Mouse (Mus musculus): ENCODE measurements at regions not wholly inside any gene's neighbourhood (a gene's known extent, or its start where the extent isn't known, plus 50 kb on each side); places are given as distances from the start of the nearest gene placed in this dataset.
A peak's percentile ranks its signal among the peaks of the same experiment; 100 is the strongest.

DNA sequence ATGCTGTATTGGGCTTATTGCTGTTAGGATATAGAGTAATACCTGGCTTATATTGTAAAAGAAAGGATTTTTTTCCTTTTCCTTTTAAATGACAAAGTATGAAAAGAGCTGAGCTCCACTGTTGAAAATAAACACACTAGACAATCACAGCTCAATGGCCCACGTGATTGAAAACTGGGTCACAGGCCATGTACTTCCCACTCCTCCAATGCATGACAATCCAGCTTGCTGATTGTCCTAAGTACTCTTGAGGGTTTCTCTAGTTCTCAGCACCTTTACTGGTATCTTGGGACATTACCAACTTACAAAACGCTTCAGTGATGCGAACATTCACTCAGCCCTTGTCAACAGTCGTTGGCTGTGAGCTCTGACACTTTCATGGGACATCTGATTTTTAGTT, 170.1 kb downstream of the Cth start:
- H3K9ac ChIP-seq (ENCODE audit: low read depth, low read length) = no peak overlapping the region

GRCm38 (mm10) chr3:157750266-157750665, 174.6 kb downstream of the Cth start:
- H3K36me3 ChIP-seq (ENCODE audit: control insufficient read depth, insufficient read depth, low read length) = no peaks in the 10 kb centered on the region
- H3K9ac ChIP-seq (ENCODE audit: low read depth, low read length) = no peak overlapping the region
- no peak overlapping the region for H3K27ac ChIP-seq (ENCODE audit: low read depth, low read length)
- peak; percentile 58; the same call in 1 of the 2 replicates for ATAC-seq
- H3K27me3 ChIP-seq (replicated peaks; ENCODE audit: control insufficient read depth, insufficient read depth, low read length) = no peaks in the 10 kb centered on the region
- no peak overlapping the region for H3K4me3 ChIP-seq (ENCODE audit: low read length)
- H3K4me2 ChIP-seq (ENCODE audit: low read length) = no peak overlapping the region
- no peaks in the 10 kb centered on the region for H3K4me1 ChIP-seq (ENCODE audit: control insufficient read depth, insufficient read depth, low read depth, low read length)
- 76% methylated on average over 3 of the region's 3 CpGs for WGBS
- no peaks in the 10 kb centered on the region for H3K9me3 ChIP-seq (ENCODE audit: control insufficient read depth, low read length)

More for the DNA sequence above, 170.1 kb downstream of the Cth start:
- no peaks in the 10 kb centered on the region for H3K27me3 ChIP-seq (replicated peaks; ENCODE audit: control insufficient read depth, insufficient read depth, low read length)
- no peak overlapping the region for H3K4me3 ChIP-seq (ENCODE audit: low read length)
- H3K9me3 ChIP-seq (ENCODE audit: control insufficient read depth, low read length) = no peaks in the 10 kb centered on the region
- WGBS = 84% methylated on average over 4 of the region's 4 CpGs
- H3K27ac ChIP-seq (ENCODE audit: low read depth, low read length) = no peak overlapping the region
- no peak overlapping the region for H3K4me2 ChIP-seq (ENCODE audit: low read length)
- H3K4me1 ChIP-seq (ENCODE audit: control insufficient read depth, insufficient read depth, low read depth, low read length) = no peaks in the 10 kb centered on the region
- no peak for ATAC-seq
- H3K36me3 ChIP-seq (ENCODE audit: control insufficient read depth, insufficient read depth, low read length) = no peaks in the 10 kb centered on the region

DNA sequence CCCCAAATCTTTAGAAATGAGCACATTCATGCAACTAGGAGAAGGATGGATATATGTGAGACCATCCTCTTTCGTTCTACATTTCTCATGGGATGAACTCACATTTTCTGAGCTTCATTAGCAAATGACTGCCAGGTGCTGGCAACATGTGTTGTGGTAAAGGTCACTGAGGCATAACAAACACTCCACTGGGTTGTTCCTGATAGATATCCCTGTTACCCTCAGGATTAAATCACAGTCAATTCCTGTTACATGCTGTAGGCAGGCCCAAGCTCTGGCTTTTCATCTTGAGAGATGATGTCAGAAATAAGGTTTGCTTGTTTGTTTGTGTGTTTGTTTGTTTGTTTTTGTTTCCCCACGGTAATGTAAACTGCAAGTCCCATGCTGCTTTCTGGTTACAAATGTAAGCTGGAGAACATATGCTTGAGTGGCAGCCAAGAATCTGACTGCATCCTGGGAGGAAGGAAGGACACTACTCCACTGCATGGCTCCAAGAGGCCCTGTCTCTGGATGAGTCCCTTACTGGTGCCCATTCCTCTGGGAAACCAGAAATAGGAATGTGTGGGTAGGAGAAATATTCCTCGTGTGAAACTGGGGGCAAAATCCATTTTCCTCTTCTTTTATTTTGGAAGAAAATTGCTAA, 176.4 kb downstream of the Cth start:
- H3K27me3 ChIP-seq (replicated peaks; ENCODE audit: control insufficient read depth, insufficient read depth, low read length) = no peaks in the 10 kb centered on the region
- H3K4me3 ChIP-seq (ENCODE audit: low read length) = no peak overlapping the region
- 58% methylated on average over 3 of the region's 3 CpGs for WGBS
- no peak overlapping the region for H3K4me2 ChIP-seq (ENCODE audit: low read length)
- no peak overlapping the region for H3K27ac ChIP-seq (ENCODE audit: low read depth, low read length)
- H3K9me3 ChIP-seq (ENCODE audit: control insufficient read depth, low read length) = no peaks in the 10 kb centered on the region
- no peaks in the 10 kb centered on the region for H3K36me3 ChIP-seq (ENCODE audit: control insufficient read depth, insufficient read depth, low read length)
- ATAC-seq = peak; percentile 67
- no peak overlapping the region for H3K9ac ChIP-seq (ENCODE audit: low read depth, low read length)
- H3K4me1 ChIP-seq (ENCODE audit: control insufficient read depth, insufficient read depth, low read depth, low read length) = no peaks in the 10 kb centered on the region

DNA sequence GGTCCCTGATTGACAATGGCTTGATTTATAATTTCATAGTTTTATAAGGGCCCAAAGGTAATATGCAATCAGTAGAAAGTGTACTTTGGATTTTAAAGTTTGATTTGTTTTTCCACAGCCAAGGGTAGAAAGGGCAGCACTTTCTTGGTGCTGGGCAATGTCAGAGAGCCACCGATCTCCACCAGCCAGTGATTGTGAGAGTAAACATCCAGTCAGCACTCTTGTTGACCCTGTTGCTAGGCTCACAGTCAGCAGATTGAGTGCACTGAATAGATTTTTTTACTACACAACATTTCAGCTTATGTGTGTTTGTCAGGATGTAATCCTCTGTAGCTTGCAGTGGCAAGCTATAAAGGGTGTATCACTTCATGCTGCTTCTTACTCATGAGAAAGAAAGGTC, 176.3 kb downstream of the Ptger3 start:
- Histone ChIP-seq H3K4me1 (ENCODE audit: control insufficient read depth, insufficient read depth, low read depth, low read length) (no peaks in the 10 kb centered on the region), H3K9me3 (ENCODE audit: control insufficient read depth, low read length) (no peaks in the 10 kb centered on the region), H3K4me2 (ENCODE audit: low read length) (no peak overlapping the region), H3K36me3 (ENCODE audit: control insufficient read depth, insufficient read depth, low read length) (no peaks in the 10 kb centered on the region), H3K9ac (ENCODE audit: low read depth, low read length) (no peak overlapping the region), H3K27ac (ENCODE audit: low read depth, low read length) (no peak overlapping the region), H3K4me3 (ENCODE audit: low read length) (no peak overlapping the region), H3K27me3 (replicated peaks; ENCODE audit: control insufficient read depth, insufficient read depth, low read length) (no peaks in the 10 kb centered on the region)
- WGBS = 92% methylated on average over 1 of the region's 1 CpGs
- no peak for ATAC-seq

- WGBS = 95% methylated on average over 1 of the region's 1 CpGs
- no peaks in the 10 kb centered on the region for H3K4me1 ChIP-seq (ENCODE audit: control insufficient read depth, insufficient read depth, low read depth, low read length)
Measured at GRCm38 (mm10) chr3:157739628-157740294, 173.1 kb downstream of the Ptger3 start.

GRCm38 (mm10) chr3:157732136-157732940, 165.6 kb downstream of the Ptger3 start:
- no peaks in the 10 kb centered on the region for H3K9me3 ChIP-seq (ENCODE audit: control insufficient read depth, low read length)
- H3K9ac ChIP-seq (ENCODE audit: low read depth, low read length) = no peak overlapping the region
- H3K27ac ChIP-seq (ENCODE audit: low read depth, low read length) = no peak overlapping the region
- 55% methylated on average over 4 of the region's 4 CpGs for WGBS
- ATAC-seq = peak; percentile 63; the same call in 1 of the 2 replicates
- H3K4me1 ChIP-seq (ENCODE audit: control insufficient read depth, insufficient read depth, low read depth, low read length) = no peaks in the 10 kb centered on the region
- no peak overlapping the region for H3K4me2 ChIP-seq (ENCODE audit: low read length)
- no peaks in the 10 kb centered on the region for H3K27me3 ChIP-seq (replicated peaks; ENCODE audit: control insufficient read depth, insufficient read depth, low read length)
- no peaks in the 10 kb centered on the region for H3K36me3 ChIP-seq (ENCODE audit: control insufficient read depth, insufficient read depth, low read length)
- no peak overlapping the region for H3K4me3 ChIP-seq (ENCODE audit: low read length)

More at GRCm38 (mm10) chr3:157739628-157740294, 173.1 kb downstream of the Ptger3 start:
- no peak overlapping the region for H3K27ac ChIP-seq (ENCODE audit: low read depth, low read length)
- H3K36me3 ChIP-seq (ENCODE audit: control insufficient read depth, insufficient read depth, low read length) = no peaks in the 10 kb centered on the region
- H3K9me3 ChIP-seq (ENCODE audit: control insufficient read depth, low read length) = no peaks in the 10 kb centered on the region
- no peak overlapping the region for H3K4me2 ChIP-seq (ENCODE audit: low read length)
- H3K27me3 ChIP-seq (replicated peaks; ENCODE audit: control insufficient read depth, insufficient read depth, low read length) = no peaks in the 10 kb centered on the region
- H3K4me3 ChIP-seq (ENCODE audit: low read length) = no peak overlapping the region
- H3K9ac ChIP-seq (ENCODE audit: low read depth, low read length) = no peak overlapping the region
- no peak for ATAC-seq

- WGBS = 13% methylated on average over 1 of the region's 1 CpGs
- Histone ChIP-seq H3K27me3 (replicated peaks; ENCODE audit: control insufficient read depth, insufficient read depth, low read length) (no peaks in the 10 kb centered on the region), H3K9ac (ENCODE audit: low read depth, low read length) (no peak overlapping the region), H3K4me3 (ENCODE audit: low read length) (no peak overlapping the region), H3K9me3 (ENCODE audit: control insufficient read depth, low read length) (no peaks in the 10 kb centered on the region), H3K4me1 (ENCODE audit: control insufficient read depth, insufficient read depth, low read depth, low read length) (no peaks in the 10 kb centered on the region), H3K36me3 (ENCODE audit: control insufficient read depth, insufficient read depth, low read length) (no peaks in the 10 kb centered on the region), H3K27ac (ENCODE audit: low read depth, low read length) (no peak overlapping the region), H3K4me2 (ENCODE audit: low read length) (no peak overlapping the region)
- no peak for ATAC-seq
Measured at GRCm38 (mm10) chr3:157729711-157730367, 163.1 kb downstream of the Ptger3 start.

DNA sequence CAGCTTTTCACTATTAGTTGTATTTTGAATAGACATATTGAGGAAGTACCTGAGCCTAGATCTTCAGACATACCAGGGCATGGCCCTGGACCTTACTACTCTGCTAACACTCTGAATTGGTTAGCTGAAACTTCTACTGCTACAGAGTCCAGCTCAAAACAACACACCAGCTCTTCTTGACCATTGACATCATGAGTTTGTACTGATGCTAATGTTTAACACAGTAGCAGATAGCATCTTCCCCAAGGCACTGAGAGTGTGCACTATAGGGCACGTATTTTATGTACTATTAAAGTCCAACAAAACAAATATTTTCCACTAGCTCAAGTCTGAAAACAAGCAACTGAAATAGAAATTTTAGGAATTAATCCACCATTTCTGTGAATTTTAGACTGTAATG, 157.8 kb downstream of the Ptger3 start:
- Histone ChIP-seq H3K4me2 (ENCODE audit: low read length) (no peak overlapping the region), H3K27me3 (replicated peaks; ENCODE audit: control insufficient read depth, insufficient read depth, low read length) (no peaks in the 10 kb centered on the region), H3K36me3 (ENCODE audit: control insufficient read depth, insufficient read depth, low read length) (no peaks in the 10 kb centered on the region)

DNA sequence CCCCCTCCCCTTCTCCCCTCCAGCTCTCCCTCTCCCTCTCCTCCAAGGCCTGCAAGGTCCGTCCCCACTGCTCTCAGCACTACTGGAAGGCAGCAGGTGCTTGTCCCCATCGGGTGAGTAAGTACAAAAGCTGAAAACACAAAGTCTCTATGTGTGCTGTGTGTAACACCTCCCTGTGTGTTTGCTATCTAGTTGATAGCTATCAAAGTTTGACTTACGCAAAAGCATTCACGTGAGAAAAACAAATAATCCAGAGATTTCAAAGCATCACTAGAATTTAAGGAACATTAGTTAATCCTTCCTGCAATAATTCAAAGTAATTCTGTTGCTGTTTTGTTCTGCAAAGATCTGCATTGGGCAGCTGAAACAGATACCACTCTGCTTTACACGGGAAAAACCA, 156.5 kb downstream of the Ptger3 start:
- WGBS = 73% methylated on average over 5 of the region's 5 CpGs
- Histone ChIP-seq H3K9ac (ENCODE audit: low read depth, low read length) (no peak overlapping the region), H3K4me3 (ENCODE audit: low read length) (no peak overlapping the region), H3K9me3 (ENCODE audit: control insufficient read depth, low read length) (no peaks in the 10 kb centered on the region), H3K36me3 (ENCODE audit: control insufficient read depth, insufficient read depth, low read length) (no peaks in the 10 kb centered on the region), H3K27ac (ENCODE audit: low read depth, low read length) (no peak overlapping the region), H3K4me1 (ENCODE audit: control insufficient read depth, insufficient read depth, low read depth, low read length) (no peaks in the 10 kb centered on the region), H3K4me2 (ENCODE audit: low read length) (no peak overlapping the region), H3K27me3 (replicated peaks; ENCODE audit: control insufficient read depth, insufficient read depth, low read length) (no peaks in the 10 kb centered on the region)
- ATAC-seq = no peak

More for the DNA sequence above, 157.8 kb downstream of the Ptger3 start:
- 84% methylated on average over 1 of the region's 1 CpGs for WGBS
- no peak for ATAC-seq
- Histone ChIP-seq H3K4me1 (ENCODE audit: control insufficient read depth, insufficient read depth, low read depth, low read length) (no peaks in the 10 kb centered on the region), H3K4me3 (ENCODE audit: low read length) (no peak overlapping the region), H3K27ac (ENCODE audit: low read depth, low read length) (no peak overlapping the region), H3K9me3 (ENCODE audit: control insufficient read depth, low read length) (no peaks in the 10 kb centered on the region), H3K9ac (ENCODE audit: low read depth, low read length) (no peak overlapping the region)

All from hindbrain, embryonic 16.5 days (tissue).